Mouse (Mus musculus) urinary bladder, adult 18-20 months (tissue): ENCODE data around the gene Mettl26.

Experiments
- DNase-seq, 2 experiments: peaks; one replicate each; pipeline ENCODE4 v3.0.0; 2022; ENCODE audit warnings: low spot score in 2 of 2, mixed read lengths in 2 of 2

Mettl26 gene

GRCm38 (mm10) chr17:25837076-25837410 is 37.8 kb upstream of the Mettl26 start, which contains the start of gene Rhbdl1:
Rhbdl1 (minus strand) TSS chr17:25837295.
- peak in 1 of 2 experiments; percentile 46 for DNase-seq

- no peak for DNase-seq
Observed at GRCm38 (mm10) chr17:25837533-25837932, 37.3 kb upstream of the Mettl26 start.

- DNase-seq, result no peak
Observed at GRCm38 (mm10) chr17:25838904-25839303, 36.0 kb upstream of the Mettl26 start.

GRCm38 (mm10) chr17:25839455-25840235 is 35.2 kb upstream of the Mettl26 start:
- no peak for DNase-seq

GRCm38 (mm10) chr17:25840519-25840918 is 34.4 kb upstream of the Mettl26 start:
- DNase-seq, result no peak

GRCm38 (mm10) chr17:25841117-25841880 is 33.6 kb upstream of the Mettl26 start, which contains the start of gene Gm20683:
Gm20683 (minus strand) TSS chr17:25841763.
- no peak for DNase-seq

- DNase-seq, result no peak
Observed at GRCm38 (mm10) chr17:25842509-25842908, 32.4 kb upstream of the Mettl26 start.

- no peak for DNase-seq
Observed at GRCm38 (mm10) chr17:25843122-25843521, 31.8 kb upstream of the Mettl26 start.

- DNase-seq, result peak in 1 of 2 experiments; percentile 29
Observed at GRCm38 (mm10) chr17:25843636-25844395, 31.1 kb upstream of the Mettl26 start.

GRCm38 (mm10) chr17:25844396-25844901 is 30.4 kb upstream of the Mettl26 start, which contains the start of gene Rhot2:
Rhot2 (minus strand) TSS chr17:25844851.
- DNase-seq, result peak; percentile 93

GRCm38 (mm10) chr17:25860229-25860628 is 14.6 kb upstream of the Mettl26 start:
- DNase-seq, result no peak

- peak; percentile 83 to 85 for DNase-seq
Observed at GRCm38 (mm10) chr17:25860832-25861703, 13.8 kb upstream of the Mettl26 start, which contains the start of gene Wdr90. Wdr90 (minus strand) TSS chr17:25861501.

- DNase-seq, result no peak
Observed at GRCm38 (mm10) chr17:25861704-25862612, 12.9 kb upstream of the Mettl26 start.

GRCm38 (mm10) chr17:25863681-25864080 is 11.2 kb upstream of the Mettl26 start:
- no peak for DNase-seq

GRCm38 (mm10) chr17:25864311-25864710 is 10.6 kb upstream of the Mettl26 start:
- DNase-seq, result no peak

GRCm38 (mm10) chr17:25865288-25865687 is 9.6 kb upstream of the Mettl26 start:
- no peak for DNase-seq

- no peak for DNase-seq
Observed at GRCm38 (mm10) chr17:25866172-25866571, 8.7 kb upstream of the Mettl26 start.

- DNase-seq, result no peak
Observed at GRCm38 (mm10) chr17:25867509-25867835, 7.4 kb upstream of the Mettl26 start.

GRCm38 (mm10) chr17:25867836-25868600 is 6.9 kb upstream of the Mettl26 start:
- DNase-seq, result peak in 1 of 2 experiments; percentile 25
